Mouse (Mus musculus) hindbrain, embryonic 11.5 days (tissue): ENCODE results near the gene Hes2. TPM values are rescaled to one million over a fixed set of nuclear protein-coding genes. Genes with fewer than 3 reads are reported as not detected.

Experiments used
- ATAC-seq: fragments of 200-750 bp; cut with Nextera tagmentation; 2 replicates; pipeline ENCODE4 v1.8.0; 2017; ENCODE audit warnings: mild to moderate bottlenecking, moderate TSS enrichment, moderate library complexity; ENCODE audit not compliant: low FRiP score
- DNase-seq: peaks from one replicate; pipeline ENCODE4 v3.0.0-alpha.2; 2015; ENCODE audit warnings: low spot score
- H3K27ac ChIP-seq: fragments of 300-500 bp; sonication (generic); 2 replicates; pipeline ENCODE4 v1.5.1; 2014; ENCODE audit warnings: mild to moderate bottlenecking, low read depth, low read length
- H3K27me3 ChIP-seq: fragments of 300-500 bp; sonication (generic); 2 replicates; pipeline ENCODE4 v1.6.1; 2014; ENCODE audit warnings: mild to moderate bottlenecking, low read length, moderate library complexity, mixed read lengths; ENCODE audit not compliant: control insufficient read depth, insufficient read depth
- H3K36me3 ChIP-seq: fragments of 300-500 bp; sonication (generic); 2 replicates; pipeline ENCODE4 v1.6.1; 2014; ENCODE audit warnings: mild to moderate bottlenecking, low read length, moderate library complexity, mixed read lengths; ENCODE audit not compliant: control insufficient read depth, insufficient read depth
- H3K4me1 ChIP-seq: fragments of 300-500 bp; sonication (generic); replicated peaks from 2 replicates; pipeline ENCODE4 v1.6.1; 2014; ENCODE audit warnings: low read length, mixed read lengths; ENCODE audit not compliant: control insufficient read depth, insufficient read depth
- H3K4me2 ChIP-seq: fragments of 300-500 bp; sonication (generic); replicated peaks from 2 replicates; pipeline ENCODE4 v1.6.1; 2014; ENCODE audit warnings: mild to moderate bottlenecking, low read depth, low read length
- H3K4me3 ChIP-seq: fragments of 300-500 bp; sonication (generic); 2 replicates; pipeline ENCODE4 v1.5.1; 2014; ENCODE audit warnings: low read depth, low read length
- H3K9ac ChIP-seq: fragments of 300-500 bp; sonication (generic); 2 replicates; pipeline ENCODE4 v1.6.1; 2014; ENCODE audit warnings: low read depth, low read length
- H3K9me3 ChIP-seq: fragments of 300-500 bp; sonication (generic); 2 replicates; pipeline ENCODE4 v1.6.1; 2016; ENCODE audit warnings: low read length; ENCODE audit not compliant: control insufficient read depth
- WGBS: fragments of 180-500 bp; shearing (Covaris S2); extraction: QIAGEN DNeasy Blood & Tissue Kit; methylation state at CpG from one replicate; pipeline ENCODE4 v1.1.7; 2014; 5-methylcytosine and 5-hydroxymethylcytosine counted together
- polyA plus RNA-seq: library from polyadenylated mRNA; unstranded; fragments of >200 nt; fragmentation: Nextera tagmentation; extraction: Ambion mirVana; gene quantifications from 2 replicates; pipeline ENCODE4 v1.2.1, GENCODE M21; 2014

Gene Hes2
- polyA plus RNA-seq, 1 experiment from 2014 or later = 2.7 TPM

- 20% methylated on average over 7 of the region's 7 CpGs for WGBS
- DNase-seq (no peak), ATAC-seq (0 out of 2 replicates have a peak, but pooled peaks have one; percentile 12)
- H3K4me1 ChIP-seq = peaks cover 8% of the 10 kb centered on the region
- no peaks in the 10 kb centered on the region for H3K9me3 ChIP-seq
- H3K9ac ChIP-seq = peak overlapping the region; percentile 45; the same call in 1 of the 2 replicates
- H3K4me3 ChIP-seq = peak overlapping the region; percentile 30
- H3K27me3 ChIP-seq = peaks cover 41% of the 10 kb centered on the region
- H3K27ac ChIP-seq = no peak overlapping the region
- peak overlapping the region; percentile 44 for H3K4me2 ChIP-seq
- H3K36me3 ChIP-seq = no peaks in the 10 kb centered on the region
Observed at GRCm38 (mm10) chr4:152151451-152151965, 7.2 kb upstream of the Hes2 start.

- Histone ChIP-seq H3K4me1 (peaks cover 8% of the 10 kb centered on the region), H3K4me3 (peak within 1 kb of the TSS; percentile 30), H3K9ac (peak within 1 kb of the TSS; percentile 45; the same call in 1 of the 2 replicates), H3K9me3 (no peaks in the 10 kb centered on the region), H3K36me3 (no peaks in the 10 kb centered on the region), H3K27me3 (peaks cover 42% of the 10 kb centered on the region), H3K27ac (no peak within 1 kb of the TSS), H3K4me2 (peak within 1 kb of the TSS; percentile 44)
- under 1% methylated on average over 55 of the region's 57 CpGs for WGBS
- ATAC-seq = peak; percentile 71
- DNase-seq = peak; percentile 74
Observed at GRCm38 (mm10) chr4:152151966-152152544, 6.6 kb upstream of the Hes2 start, which contains the start of gene Espn. Espn (minus strand) TSS chr4:152152371.

- Histone ChIP-seq H3K27me3 (peaks cover 59% of the 10 kb centered on the region), H3K9ac (no peak overlapping the region), H3K4me1 (peaks cover 14% of the 10 kb centered on the region), H3K4me3 (no peak overlapping the region), H3K36me3 (no peaks in the 10 kb centered on the region), H3K4me2 (0 out of 2 replicates have a peak overlapping the region, but pooled peaks have one; percentile 15), H3K9me3 (no peaks in the 10 kb centered on the region), H3K27ac (no peak overlapping the region)
- WGBS = 2% methylated on average over 23 of the region's 23 CpGs
- peak; percentile 91 for DNase-seq
- 0 out of 2 replicates have a peak, but pooled peaks have one; percentile 20 for ATAC-seq
Observed at GRCm38 (mm10) chr4:152153771-152154177, 4.9 kb upstream of the Hes2 start.

GRCm38 (mm10) chr4:152155019-152155418 lies 3.6 kb upstream of the Hes2 start:
- peaks cover 18% of the 10 kb centered on the region for H3K4me1 ChIP-seq
- no peak for ATAC-seq
- DNase-seq = no peak
- no peak overlapping the region for H3K9ac ChIP-seq
- WGBS = 68% methylated on average over 4 of the region's 4 CpGs
- no peaks in the 10 kb centered on the region for H3K36me3 ChIP-seq
- H3K9me3 ChIP-seq = no peaks in the 10 kb centered on the region
- peaks cover 70% of the 10 kb centered on the region for H3K27me3 ChIP-seq
- no peak overlapping the region for H3K4me3 ChIP-seq
- H3K27ac ChIP-seq = no peak overlapping the region
- H3K4me2 ChIP-seq = no peak overlapping the region

- Histone ChIP-seq H3K4me3 (no peak overlapping the region), H3K27me3 (peaks cover 68% of the 10 kb centered on the region), H3K9me3 (no peaks in the 10 kb centered on the region), H3K9ac (no peak overlapping the region), H3K4me1 (peaks cover 13% of the 10 kb centered on the region), H3K36me3 (no peaks in the 10 kb centered on the region), H3K4me2 (peak overlapping the region; percentile 20; the same call in 1 of the 2 replicates), H3K27ac (no peak overlapping the region)
- peak; percentile 70 for DNase-seq
- WGBS = 16% methylated on average over 21 of the region's 21 CpGs
- ATAC-seq = no peak
Observed at GRCm38 (mm10) chr4:152157779-152158584, 685 bp upstream of the Hes2 start.

- H3K4me2 ChIP-seq = peak overlapping the region; percentile 22
- no peak overlapping the region for H3K9ac ChIP-seq
- ATAC-seq (no peak), DNase-seq (peak; percentile 38)
- no peaks in the 10 kb centered on the region for H3K9me3 ChIP-seq
- peaks cover 60% of the 10 kb centered on the region for H3K27me3 ChIP-seq
- H3K4me3 ChIP-seq = 0 out of 2 replicates have a peak overlapping the region, but pooled peaks have one; percentile 17
- peaks cover 10% of the 10 kb centered on the region for H3K4me1 ChIP-seq
- H3K27ac ChIP-seq = no peak overlapping the region
- no peaks in the 10 kb centered on the region for H3K36me3 ChIP-seq
- WGBS = 2% methylated on average over 19 of the region's 19 CpGs
Observed at GRCm38 (mm10) chr4:152159285-152159678, 615 bp downstream of the Hes2 start.

GRCm38 (mm10) chr4:152160748-152161147 lies 2.1 kb downstream of the Hes2 start:
- no peak for DNase-seq
- Histone ChIP-seq H3K4me2 (no peak overlapping the region), H3K4me1 (peaks cover 10% of the 10 kb centered on the region), H3K9me3 (no peaks in the 10 kb centered on the region), H3K36me3 (no peaks in the 10 kb centered on the region), H3K27me3 (peaks cover 60% of the 10 kb centered on the region), H3K9ac (no peak overlapping the region), H3K4me3 (no peak overlapping the region), H3K27ac (no peak overlapping the region)
- ATAC-seq = no peak
- WGBS = 38% methylated on average over 4 of the region's 4 CpGs

GRCm38 (mm10) chr4:152161601-152162000 lies 2.9 kb downstream of the Hes2 start:
- DNase-seq (no peak), ATAC-seq (no peak)
- Histone ChIP-seq H3K27me3 (peaks cover 60% of the 10 kb centered on the region), H3K36me3 (no peaks in the 10 kb centered on the region), H3K27ac (no peak overlapping the region), H3K9me3 (no peaks in the 10 kb centered on the region), H3K9ac (no peak overlapping the region), H3K4me1 (peaks cover 10% of the 10 kb centered on the region), H3K4me2 (no peak overlapping the region), H3K4me3 (no peak overlapping the region)
- WGBS = 75% methylated on average over 6 of the region's 6 CpGs
